Mouse (Mus musculus): Measurements from ENCODE around the gene Duox1. TPM values are rescaled to one million over a fixed set of nuclear protein-coding genes. Genes with fewer than 3 reads are reported as not detected.

Duox1 gene
- total and polyA plus RNA-seq, 2 experiments from 2014 or later, result 0.10 to 0.14 TPM

GRCm38 (mm10) chr2:122353765-122354164 lies 38.3 kb downstream of the Duox1 start:
- Histone ChIP-seq H3K9me3 (ENCODE audit: low read length) (no peaks in the 10 kb centered on the region), H3K4me3 (ENCODE audit: low read length) (no peak overlapping the region), H3K4me1 (ENCODE audit: insufficient read depth, low read length) (peaks cover 26% of the 10 kb centered on the region; the same call in 1 of the 2 replicates), H3K27ac (peak overlapping the region; percentile 38; the same call in 1 of the 2 replicates), H3K36me3 (ENCODE audit: insufficient read depth, low read length) (peaks cover 13% of the 10 kb centered on the region; the same call in 1 of the 2 replicates), H3K4me2 (ENCODE audit: low read depth, low read length) (no peak overlapping the region), H3K9ac (replicated peaks; ENCODE audit: low read length) (no peak overlapping the region), H3K27me3 (ENCODE audit: insufficient read depth, low read length) (no peaks in the 10 kb centered on the region)
- WGBS, result 67% methylated on average over 8 of the region's 8 CpGs
- DNase-seq (ENCODE audit: low spot score), result no peak
- no peak for ATAC-seq
- TF ChIP-seq CTCF (IDR thresholded peaks at IDR 0.05; ENCODE audit: low read depth), result no peak

GRCm38 (mm10) chr2:122354191-122354929 lies 38.9 kb downstream of the Duox1 start:
- no peak overlapping the region for H3K9ac ChIP-seq (replicated peaks; ENCODE audit: low read length)
- WGBS, result 38% methylated on average over 12 of the region's 12 CpGs

GRCm38 (mm10) chr2:122355389-122355788 lies 39.9 kb downstream of the Duox1 start:
- Histone ChIP-seq H3K27me3 (ENCODE audit: insufficient read depth, low read length) (no peaks in the 10 kb centered on the region), H3K4me1 (ENCODE audit: insufficient read depth, low read length) (peaks cover 26% of the 10 kb centered on the region; the same call in 1 of the 2 replicates), H3K4me3 (ENCODE audit: low read length) (no peak overlapping the region), H3K36me3 (ENCODE audit: insufficient read depth, low read length) (peaks cover 13% of the 10 kb centered on the region; the same call in 1 of the 2 replicates), H3K9me3 (ENCODE audit: low read length) (no peaks in the 10 kb centered on the region), H3K27ac (no peak overlapping the region), H3K9ac (replicated peaks; ENCODE audit: low read length) (no peak overlapping the region), H3K4me2 (ENCODE audit: low read depth, low read length) (no peak overlapping the region)
- ATAC-seq (no peak), DNase-seq (ENCODE audit: low spot score) (no peak)
- no peak for TF ChIP-seq CTCF (IDR thresholded peaks at IDR 0.05; ENCODE audit: low read depth)
- WGBS, result 89% methylated on average over 5 of the region's 5 CpGs

More at GRCm38 (mm10) chr2:122354191-122354929, 38.9 kb downstream of the Duox1 start:
- no peaks in the 10 kb centered on the region for H3K9me3 ChIP-seq (ENCODE audit: low read length)
- H3K4me3 ChIP-seq (ENCODE audit: low read length), result no peak overlapping the region
- peak overlapping the region; percentile 38; the same call in 1 of the 2 replicates for H3K27ac ChIP-seq
- peaks cover 13% of the 10 kb centered on the region; the same call in 1 of the 2 replicates for H3K36me3 ChIP-seq (ENCODE audit: insufficient read depth, low read length)
- DNase-seq (ENCODE audit: low spot score), result no peak
- no peak for TF ChIP-seq CTCF (IDR thresholded peaks at IDR 0.05; ENCODE audit: low read depth)
- peaks cover 26% of the 10 kb centered on the region; the same call in 1 of the 2 replicates for H3K4me1 ChIP-seq (ENCODE audit: insufficient read depth, low read length)
- ATAC-seq, result no peak
- H3K4me2 ChIP-seq (ENCODE audit: low read depth, low read length), result no peak overlapping the region
- no peaks in the 10 kb centered on the region for H3K27me3 ChIP-seq (ENCODE audit: insufficient read depth, low read length)

GRCm38 (mm10) chr2:122356187-122356586 lies 40.7 kb downstream of the Duox1 start:
- no peak overlapping the region for H3K9ac ChIP-seq (replicated peaks; ENCODE audit: low read length)
- no peak for ATAC-seq
- no peak overlapping the region for H3K4me2 ChIP-seq (ENCODE audit: low read depth, low read length)
- H3K27me3 ChIP-seq (ENCODE audit: insufficient read depth, low read length), result no peaks in the 10 kb centered on the region
- no peak for DNase-seq (ENCODE audit: low spot score)
- TF ChIP-seq CTCF (IDR thresholded peaks at IDR 0.05; ENCODE audit: low read depth), result no peak
- H3K9me3 ChIP-seq (ENCODE audit: low read length), result no peaks in the 10 kb centered on the region
- H3K4me1 ChIP-seq (ENCODE audit: insufficient read depth, low read length), result peaks cover 23% of the 10 kb centered on the region; the same call in 1 of the 2 replicates
- peaks cover 13% of the 10 kb centered on the region; the same call in 1 of the 2 replicates for H3K36me3 ChIP-seq (ENCODE audit: insufficient read depth, low read length)
- H3K27ac ChIP-seq, result no peak overlapping the region
- no peak overlapping the region for H3K4me3 ChIP-seq (ENCODE audit: low read length)
- WGBS, result 81% methylated on average over 3 of the region's 3 CpGs

- no peak overlapping the region for H3K4me2 ChIP-seq (ENCODE audit: low read depth, low read length)
- no peak for TF ChIP-seq CTCF (IDR thresholded peaks at IDR 0.05; ENCODE audit: low read depth)
- H3K4me3 ChIP-seq (ENCODE audit: low read length), result no peak overlapping the region
- no peak overlapping the region for H3K27ac ChIP-seq
- ATAC-seq (no peak), DNase-seq (ENCODE audit: low spot score) (no peak)
- peaks cover 13% of the 10 kb centered on the region; the same call in 1 of the 2 replicates for H3K36me3 ChIP-seq (ENCODE audit: insufficient read depth, low read length)
- H3K27me3 ChIP-seq (ENCODE audit: insufficient read depth, low read length), result no peaks in the 10 kb centered on the region
- WGBS, result 87% methylated on average over 6 of the region's 6 CpGs
- peaks cover 5% of the 10 kb centered on the region; the same call in 1 of the 2 replicates for H3K4me1 ChIP-seq (ENCODE audit: insufficient read depth, low read length)
- no peaks in the 10 kb centered on the region for H3K9me3 ChIP-seq (ENCODE audit: low read length)
- no peak overlapping the region for H3K9ac ChIP-seq (replicated peaks; ENCODE audit: low read length)
Observed at GRCm38 (mm10) chr2:122360310-122360709, 44.8 kb downstream of the Duox1 start.

GRCm38 (mm10) chr2:122361181-122361580 lies 45.7 kb downstream of the Duox1 start:
- TF ChIP-seq CTCF (IDR thresholded peaks at IDR 0.05; ENCODE audit: low read depth), result no peak
- no peak overlapping the region for H3K27ac ChIP-seq
- DNase-seq (ENCODE audit: low spot score) (no peak), ATAC-seq (no peak)
- H3K9me3 ChIP-seq (ENCODE audit: low read length), result no peaks in the 10 kb centered on the region
- H3K27me3 ChIP-seq (ENCODE audit: insufficient read depth, low read length), result no peaks in the 10 kb centered on the region
- H3K9ac ChIP-seq (replicated peaks; ENCODE audit: low read length), result no peak overlapping the region
- no peak overlapping the region for H3K4me3 ChIP-seq (ENCODE audit: low read length)
- WGBS, result 87% methylated on average over 6 of the region's 6 CpGs
- peaks cover 8% of the 10 kb centered on the region for H3K4me1 ChIP-seq (ENCODE audit: insufficient read depth, low read length)
- H3K36me3 ChIP-seq (ENCODE audit: insufficient read depth, low read length), result peaks cover 13% of the 10 kb centered on the region; the same call in 1 of the 2 replicates
- no peak overlapping the region for H3K4me2 ChIP-seq (ENCODE audit: low read depth, low read length)
